Mouse (Mus musculus) heart, adult 2 months (tissue): Measurements from ENCODE around the gene Bcl2l10.

Source experiments
- CTCF ChIP-seq: fragments of 200-600 bp; IDR thresholded peaks from 2 replicates; pipeline ENCODE4 v1.8.1; 2022; ENCODE audit warnings: antibody characterized with exemption, mild to moderate bottlenecking, moderate library complexity
- EP300 ChIP-seq: fragments of 200-500 bp; IDR thresholded peaks from 2 replicates; pipeline ENCODE4 v1.6.1; 2011; ENCODE audit warnings: low read depth, low read length, control low read depth; ENCODE audit not compliant: insufficient read depth
- POLR2A ChIP-seq: fragments of 200-500 bp; IDR thresholded peaks from 2 replicates; pipeline ENCODE4 v1.6.1; 2011; ENCODE audit warnings: mild to moderate bottlenecking, low read depth, low read length, control low read depth; ENCODE audit not compliant: insufficient read depth

GRCm38 (mm10) chr9:75393251-75393650 lies 45.7 kb downstream of the Bcl2l10 start:
- TF ChIP-seq CTCF (no peak), POLR2A (no peak), EP300 (no peak)
